Mouse (Mus musculus) liver (tissue): ENCODE data around the gene Btg2.
A peak's percentile ranks its signal among the peaks of the same experiment; 100 is the strongest.

Experiments used
- DNase-seq: peaks from one replicate; pipeline ENCODE4 v3.0.0-alpha.2; 2020; ENCODE audit warnings: mixed read lengths

The Btg2 gene

DNA sequence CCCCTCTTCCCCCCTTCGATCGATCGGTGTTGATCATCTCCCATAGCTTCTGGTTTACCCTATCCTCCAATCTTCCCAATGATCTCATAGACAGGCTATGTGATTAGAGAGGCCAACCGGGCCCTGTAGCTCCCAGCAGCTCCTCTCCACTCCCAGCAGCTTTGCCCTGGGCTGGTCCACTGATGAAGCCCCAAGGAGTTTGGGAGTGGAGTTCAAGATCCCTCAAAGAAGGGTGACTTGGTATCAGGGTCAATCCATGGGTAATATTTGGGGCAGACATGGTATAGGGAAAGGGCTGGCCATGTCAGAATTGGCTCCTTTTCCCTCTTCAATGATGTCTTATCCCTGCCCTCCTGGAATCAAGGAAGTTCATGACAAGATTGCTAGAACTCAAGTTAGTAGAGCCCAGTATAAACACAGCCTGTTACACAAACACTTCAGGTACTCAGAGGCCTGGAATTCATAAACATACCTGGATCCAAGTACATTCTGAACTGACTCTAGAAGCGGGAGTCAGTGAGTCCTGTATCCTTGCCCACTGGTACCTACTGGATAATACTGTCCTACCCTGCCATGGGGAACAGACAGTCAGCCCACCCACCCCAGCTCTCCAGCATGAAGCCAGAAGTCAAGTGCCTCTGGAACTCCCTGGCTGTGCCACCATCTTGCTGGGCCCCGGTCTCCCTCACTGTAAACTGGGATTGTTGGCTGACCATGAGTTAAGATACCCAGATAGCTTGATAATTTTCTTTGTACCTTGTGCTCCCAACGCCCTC is 18.3 kb upstream of the Btg2 start:
- no peak for DNase-seq

DNA sequence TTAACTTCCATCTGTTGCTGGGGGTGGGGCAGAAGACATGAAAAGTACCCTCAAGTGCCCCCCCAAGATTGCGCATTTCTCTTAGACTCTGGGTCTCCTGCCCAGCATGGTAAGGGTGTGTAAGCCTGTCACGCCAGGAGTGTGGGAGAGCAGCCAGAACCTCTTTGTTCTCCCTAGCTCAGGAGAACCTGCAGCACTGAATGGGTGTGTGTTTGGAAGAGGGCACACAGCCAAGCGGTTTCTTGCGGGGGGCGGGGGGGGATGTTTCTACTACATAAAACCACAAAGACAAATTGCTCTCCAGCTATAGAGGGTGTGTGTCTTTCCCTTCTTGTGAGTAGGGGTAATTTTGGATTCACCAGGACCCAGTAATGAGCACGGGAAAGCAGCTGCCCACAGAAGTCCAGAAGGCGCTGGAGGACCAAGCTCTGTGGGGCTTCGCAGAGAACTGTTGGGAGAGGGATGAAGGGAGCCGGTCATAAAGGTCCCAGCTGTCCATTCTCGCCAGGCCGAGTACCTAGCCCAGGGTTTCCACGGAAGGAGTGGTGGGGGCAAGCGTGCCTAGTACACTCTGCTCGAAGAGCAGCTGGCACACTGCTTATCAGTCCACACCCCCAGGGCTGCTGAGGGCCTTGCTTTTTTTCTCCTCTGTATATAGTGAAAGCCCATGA is 17.5 kb upstream of the Btg2 start:
- DNase-seq: peak; percentile 64

DNA sequence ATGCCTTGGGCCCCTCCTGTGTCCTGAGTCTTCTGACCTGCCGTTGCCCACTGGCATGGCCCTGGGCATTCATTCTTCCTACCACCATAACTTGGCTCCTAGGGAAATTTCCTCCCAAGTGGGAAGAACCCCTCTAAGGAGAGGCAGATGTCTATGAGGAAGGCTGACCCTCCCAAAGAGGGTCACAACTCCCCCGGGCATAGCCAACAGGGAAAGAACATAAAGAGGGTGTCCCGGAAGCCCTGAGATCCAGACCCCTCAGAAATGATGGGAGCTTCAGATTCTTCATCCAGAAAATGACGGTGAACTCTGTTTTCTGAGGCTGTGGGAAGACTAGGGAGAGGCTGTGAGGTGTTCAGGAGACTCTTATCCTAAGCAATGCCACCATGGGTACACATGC is 16.8 kb upstream of the Btg2 start:
- DNase-seq: no peak

DNA sequence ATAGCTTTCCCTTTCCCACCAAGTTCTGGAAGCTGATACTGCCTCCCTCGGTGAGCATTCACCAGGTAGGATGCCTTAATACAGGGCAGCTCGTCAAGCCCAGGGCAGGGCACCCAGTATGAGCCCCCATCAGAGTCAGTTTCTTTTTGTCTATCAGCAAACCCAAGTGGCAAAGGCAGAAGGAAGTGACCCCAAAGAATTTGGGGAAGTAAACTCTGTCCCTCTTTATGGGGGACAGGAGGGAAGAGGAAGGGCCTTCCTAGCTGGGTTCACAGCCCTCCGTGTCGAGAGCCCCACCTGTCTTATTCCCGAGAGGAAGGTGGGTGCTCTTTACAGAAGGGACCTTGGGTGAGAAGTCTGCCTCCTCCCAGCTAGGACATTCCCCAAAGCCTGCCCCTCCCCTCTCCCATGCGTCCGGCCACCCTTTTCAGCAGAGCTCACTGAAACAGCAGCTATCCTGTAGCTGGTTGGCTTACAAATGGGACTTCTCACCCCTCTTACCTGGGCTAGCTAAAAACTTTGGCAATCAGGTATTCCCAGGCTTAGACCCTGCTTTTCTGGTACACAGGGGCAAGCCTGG is 16.2 kb upstream of the Btg2 start:
- no peak for DNase-seq

DNA sequence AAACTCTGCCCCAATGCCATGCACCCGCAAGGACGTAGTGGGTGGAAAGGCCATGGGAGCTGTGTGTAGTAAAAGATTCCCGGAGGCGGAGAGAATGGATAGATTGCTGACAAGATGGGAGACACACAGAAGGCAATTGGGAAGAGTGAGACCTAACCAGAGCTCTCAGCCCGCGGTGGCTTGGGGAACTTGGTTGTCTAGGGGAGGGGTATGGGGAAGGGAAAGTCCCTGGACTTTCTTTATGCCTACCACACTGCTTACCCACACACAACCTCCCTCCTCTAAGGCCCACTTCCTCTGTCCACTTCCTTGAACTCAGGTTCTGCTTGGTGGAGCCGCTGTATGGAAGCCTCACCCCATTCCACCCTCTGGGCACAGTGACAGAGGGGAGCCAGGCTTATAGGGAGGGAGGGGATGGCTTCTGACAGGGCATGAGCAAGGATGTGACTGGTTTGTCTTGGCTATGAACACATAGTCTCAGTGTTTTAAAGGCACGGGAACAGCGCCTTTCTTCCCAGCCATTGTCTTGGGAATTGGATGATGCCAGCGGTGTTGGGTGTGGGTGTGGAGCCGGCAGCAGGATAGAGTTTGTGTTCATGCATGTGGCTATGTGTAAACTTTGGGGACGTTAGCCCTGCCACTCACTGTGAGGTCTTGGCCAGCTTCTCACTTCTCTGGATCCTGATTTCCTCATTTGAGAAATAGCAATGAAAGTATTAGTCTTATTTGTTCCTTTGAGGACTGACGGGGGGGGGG is 15.0 kb upstream of the Btg2 start:
- peak; percentile 39 for DNase-seq

DNA sequence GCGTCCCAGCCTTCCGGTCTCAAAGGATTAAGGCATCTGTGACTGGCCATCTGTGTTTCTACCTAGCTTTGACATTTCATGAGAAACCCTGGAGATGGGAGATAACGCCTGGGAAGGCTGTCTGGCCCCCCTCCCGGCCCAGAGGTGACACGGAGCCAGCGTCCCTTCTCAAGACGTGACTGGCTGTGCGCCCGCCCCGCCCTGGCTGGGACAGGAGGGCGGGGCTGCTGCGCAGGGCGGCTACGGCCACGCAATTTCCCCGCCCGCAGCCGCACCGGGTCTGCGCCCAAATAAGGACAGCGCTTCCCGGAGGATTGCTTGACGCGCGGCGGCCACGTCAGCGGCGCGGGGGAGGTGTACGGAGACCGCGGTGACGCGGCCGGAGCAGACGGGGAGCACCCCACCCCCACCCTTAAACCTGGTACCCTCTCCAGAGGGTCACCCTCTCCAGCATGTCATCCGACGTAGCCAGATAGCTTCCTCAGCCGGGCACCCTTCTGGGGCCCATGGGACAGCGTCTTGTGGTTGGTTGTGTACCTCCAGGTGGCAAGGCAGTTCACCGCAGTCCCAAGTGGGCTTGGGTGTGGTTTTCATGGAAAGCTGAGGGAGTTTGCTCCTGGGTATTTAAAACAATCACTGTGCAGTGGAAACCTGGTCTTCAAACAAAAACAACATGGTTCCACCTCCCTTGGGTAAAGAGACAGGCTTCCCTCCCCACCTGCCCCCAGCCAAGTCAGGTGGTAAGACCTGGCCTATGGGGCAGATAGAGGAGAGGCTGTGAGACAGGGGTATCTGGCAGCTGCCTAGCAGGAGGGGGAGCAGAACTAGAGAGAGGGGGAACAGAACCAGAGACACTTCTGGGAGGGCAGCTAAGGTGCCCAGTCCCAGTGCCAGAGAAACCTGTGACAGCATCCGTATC is 14.2 kb upstream of the Btg2 start:
- peak; percentile 97 for DNase-seq

DNA sequence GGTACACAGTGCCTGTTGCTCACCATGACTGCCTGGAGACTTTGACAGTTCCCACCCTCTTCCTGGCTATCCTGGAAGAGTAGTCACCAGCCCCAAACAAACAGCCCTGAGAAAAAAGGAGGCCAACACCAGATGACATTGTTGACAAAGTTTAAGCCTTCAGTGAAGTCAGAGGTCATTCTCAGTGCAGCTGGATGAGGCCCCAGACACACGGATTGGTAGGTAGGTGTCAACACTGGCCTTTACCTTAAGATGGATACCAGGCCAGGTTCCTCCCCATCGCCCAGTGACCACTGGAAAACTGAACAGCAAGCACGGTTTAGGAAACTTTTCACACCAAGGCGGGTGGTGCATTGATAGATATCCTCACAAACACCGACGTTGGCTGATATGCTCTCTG is 13.4 kb upstream of the Btg2 start:
- no peak for DNase-seq

DNA sequence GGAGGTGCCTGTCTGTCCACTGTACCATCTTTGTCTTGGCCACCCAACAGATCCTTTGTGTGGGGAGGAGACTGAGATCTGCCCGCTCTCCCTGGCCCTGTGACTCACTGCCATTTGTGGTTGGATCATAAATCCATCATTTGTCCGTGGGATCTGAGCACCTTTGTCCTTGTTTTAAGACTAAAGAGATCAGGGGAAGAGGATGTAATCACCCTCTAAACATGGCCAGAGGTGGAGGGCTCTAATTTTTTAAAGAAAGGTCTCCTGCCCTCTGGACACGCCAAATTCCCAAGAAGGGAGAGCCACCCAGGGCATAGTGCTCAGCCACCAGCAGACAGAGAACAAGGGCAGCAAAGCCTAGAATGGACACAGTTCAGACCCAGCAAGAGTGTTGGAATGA is 12.9 kb upstream of the Btg2 start:
- DNase-seq: no peak

DNA sequence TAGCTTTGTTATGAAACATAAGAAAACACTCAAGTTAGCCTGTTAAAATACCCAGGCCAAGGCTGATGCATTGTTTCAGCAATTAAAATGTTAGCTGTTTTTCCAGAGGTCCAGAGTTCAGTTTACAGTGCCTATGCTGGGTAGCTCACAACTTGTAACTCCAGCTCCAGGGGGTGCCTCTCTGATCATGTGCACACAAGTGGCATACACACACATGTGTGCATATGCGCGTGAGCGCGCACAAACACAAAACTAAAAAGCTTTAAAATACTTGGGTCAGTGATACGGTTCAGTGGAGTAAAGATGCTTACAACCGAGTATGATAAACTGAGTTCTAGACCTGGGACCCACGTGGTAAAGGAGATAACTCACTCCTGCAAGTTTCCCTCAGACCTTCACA is 10.2 kb upstream of the Btg2 start:
- no peak for DNase-seq

DNA sequence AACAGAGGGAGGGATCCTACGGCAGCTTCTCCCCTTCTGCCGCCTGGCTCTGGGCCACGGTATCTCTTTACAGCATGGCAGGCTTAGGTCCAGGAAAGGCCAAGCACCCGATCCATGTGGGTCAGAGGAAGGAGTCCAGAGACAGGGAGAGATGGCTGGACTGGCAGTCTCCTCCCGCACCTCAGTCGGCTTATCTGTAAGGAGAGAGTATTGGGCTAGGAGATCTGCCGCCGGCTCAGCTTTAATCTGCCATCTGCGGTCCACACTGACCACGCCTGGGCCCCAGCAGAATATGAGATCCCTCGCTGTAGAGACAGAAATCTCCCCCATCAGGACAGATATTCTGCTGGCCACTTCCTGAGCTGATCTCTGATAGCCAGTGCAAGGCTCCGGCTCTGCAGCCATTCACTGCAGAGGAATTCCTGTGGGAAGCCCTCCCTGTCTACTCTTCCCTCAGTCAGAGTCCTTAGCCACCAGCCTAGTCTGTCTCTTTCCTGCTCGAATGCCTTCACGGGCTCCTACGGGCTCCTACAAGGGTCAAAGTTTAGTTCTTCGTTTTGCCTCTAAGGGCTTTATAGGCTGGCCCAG is 8.0 kb upstream of the Btg2 start:
- peak; percentile 86 for DNase-seq

DNA sequence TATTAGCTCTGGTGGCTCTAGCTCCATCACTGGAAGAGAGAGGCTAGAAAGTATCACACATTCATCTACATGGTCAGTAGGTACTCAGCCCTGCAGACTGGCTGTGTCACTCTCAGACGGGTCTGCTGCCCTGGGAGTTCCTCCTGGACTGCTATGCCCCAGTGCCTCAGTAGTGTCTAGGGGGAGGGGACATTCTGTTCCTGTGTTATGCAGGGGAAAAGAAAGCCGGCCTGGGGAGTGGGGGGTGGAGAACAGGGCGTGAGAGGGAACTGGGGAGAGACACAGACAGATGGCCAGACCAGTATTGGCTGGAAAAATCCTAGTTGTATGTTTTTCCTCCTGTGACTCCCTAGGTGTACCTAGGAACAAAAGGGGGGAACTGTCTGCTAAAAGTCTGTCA is 7.1 kb upstream of the Btg2 start:
- DNase-seq: no peak

DNA sequence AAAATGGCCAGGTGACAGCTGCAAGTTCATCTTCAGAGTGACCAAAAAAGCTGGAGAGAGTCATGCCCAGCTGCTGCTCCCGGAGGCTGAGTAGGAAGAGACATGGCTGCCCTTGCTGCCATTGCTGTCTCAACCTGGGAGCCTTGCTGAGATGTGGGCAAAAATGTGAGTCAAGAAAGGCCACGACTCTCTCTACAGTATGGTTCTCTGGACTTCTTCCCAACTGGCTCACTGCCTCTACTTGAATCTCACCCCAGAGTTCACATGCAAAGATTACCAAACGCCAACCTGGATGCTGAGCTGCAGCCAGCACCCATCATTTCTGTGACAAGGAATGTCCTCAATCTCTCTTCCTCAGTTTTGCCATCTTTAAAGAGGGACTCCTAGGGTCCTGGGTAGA is 5.2 kb upstream of the Btg2 start:
- DNase-seq: no peak

DNA sequence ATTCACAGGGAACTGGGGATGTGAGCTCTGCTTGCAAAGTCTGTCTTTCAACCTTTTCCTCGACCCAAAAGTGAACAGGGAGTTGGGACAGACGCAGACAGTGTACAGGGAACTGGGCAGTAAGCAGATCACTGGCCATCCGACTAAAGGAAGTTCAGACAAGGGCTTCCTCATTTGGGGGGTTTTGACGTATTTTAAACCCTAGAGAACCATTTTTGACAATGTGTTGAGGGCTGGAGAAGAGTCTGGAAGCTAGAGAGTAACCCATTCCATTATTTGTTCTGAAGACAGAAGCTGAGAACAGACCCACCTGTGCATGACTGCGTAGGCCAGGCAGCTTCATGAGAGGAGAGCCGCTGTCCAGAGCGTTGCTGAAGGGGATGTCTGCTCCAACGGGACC is 4.8 kb upstream of the Btg2 start:
- no peak for DNase-seq

DNA sequence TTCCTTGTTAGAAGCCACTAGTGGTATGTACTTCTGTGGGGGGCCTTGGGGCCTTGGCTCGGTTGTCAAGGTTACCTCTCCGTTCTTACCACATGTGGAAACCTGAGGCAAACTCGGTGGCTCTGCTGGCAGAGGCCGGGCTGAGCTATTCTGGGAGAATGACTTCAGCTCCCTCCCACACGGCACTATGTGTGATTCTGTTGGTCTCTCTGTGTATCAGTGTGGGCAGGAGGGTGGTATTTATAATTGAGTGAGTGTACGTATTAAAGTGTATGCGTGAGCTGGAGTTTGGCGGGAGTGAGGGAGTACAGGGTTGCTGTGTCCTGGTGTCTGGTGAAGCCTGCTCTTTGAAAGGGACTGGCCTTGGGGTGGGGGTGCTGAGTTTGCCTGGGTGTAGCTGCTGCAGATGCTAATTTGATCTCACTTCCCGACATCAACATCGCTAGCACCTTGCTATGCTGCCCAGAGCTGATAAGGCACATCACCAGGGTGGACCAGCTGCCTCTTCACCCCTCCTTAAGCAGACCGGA is 4.1 kb upstream of the Btg2 start:
- DNase-seq: peak; percentile 84

DNA sequence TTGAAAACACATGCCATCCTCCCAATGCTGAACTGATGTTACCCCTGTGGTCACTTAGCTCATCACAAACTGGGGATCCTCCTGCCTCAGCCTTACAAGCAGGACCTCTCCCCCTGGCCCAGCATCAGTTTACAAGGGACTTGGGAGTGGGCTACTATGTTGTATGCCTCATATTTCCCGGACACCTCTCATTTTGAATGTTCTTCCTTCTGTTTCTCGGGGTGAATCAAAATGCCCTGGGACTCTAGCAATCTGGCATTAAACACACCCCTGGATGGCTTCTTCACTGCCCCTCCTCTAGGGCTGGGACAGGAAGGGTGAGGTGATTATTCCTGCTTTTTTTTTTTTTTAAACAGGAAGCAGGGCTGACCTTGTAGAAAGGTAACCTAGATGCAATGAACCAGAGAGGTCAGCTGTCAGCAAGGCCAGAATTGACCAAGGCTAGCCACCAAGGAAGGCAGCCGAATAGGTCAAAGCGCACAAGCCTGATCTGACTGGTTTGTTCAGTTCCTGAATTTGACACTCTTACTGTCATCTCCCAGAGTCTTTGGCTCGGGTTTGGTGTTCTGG is 2.0 kb upstream of the Btg2 start:
- DNase-seq: no peak

DNA sequence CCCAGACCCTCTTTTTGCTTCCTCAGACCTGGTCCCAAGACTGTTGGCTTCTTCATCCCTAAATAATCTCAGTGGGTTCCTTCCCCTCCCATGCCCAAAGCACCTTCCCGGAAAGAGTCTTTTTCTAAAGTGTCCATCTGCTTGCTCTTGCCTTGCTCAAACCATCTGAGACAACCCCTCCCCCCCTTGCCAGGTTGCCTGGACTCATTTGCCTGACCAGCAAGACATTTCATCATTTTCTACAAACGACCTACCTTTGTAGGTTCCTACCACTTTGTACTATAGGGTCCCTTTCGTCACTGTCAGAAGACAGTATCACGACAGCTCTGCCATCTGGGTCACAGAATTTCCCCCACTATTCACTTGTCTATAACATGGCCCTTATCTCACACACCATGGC is 1.5 kb upstream of the Btg2 start:
- DNase-seq: no peak

DNA sequence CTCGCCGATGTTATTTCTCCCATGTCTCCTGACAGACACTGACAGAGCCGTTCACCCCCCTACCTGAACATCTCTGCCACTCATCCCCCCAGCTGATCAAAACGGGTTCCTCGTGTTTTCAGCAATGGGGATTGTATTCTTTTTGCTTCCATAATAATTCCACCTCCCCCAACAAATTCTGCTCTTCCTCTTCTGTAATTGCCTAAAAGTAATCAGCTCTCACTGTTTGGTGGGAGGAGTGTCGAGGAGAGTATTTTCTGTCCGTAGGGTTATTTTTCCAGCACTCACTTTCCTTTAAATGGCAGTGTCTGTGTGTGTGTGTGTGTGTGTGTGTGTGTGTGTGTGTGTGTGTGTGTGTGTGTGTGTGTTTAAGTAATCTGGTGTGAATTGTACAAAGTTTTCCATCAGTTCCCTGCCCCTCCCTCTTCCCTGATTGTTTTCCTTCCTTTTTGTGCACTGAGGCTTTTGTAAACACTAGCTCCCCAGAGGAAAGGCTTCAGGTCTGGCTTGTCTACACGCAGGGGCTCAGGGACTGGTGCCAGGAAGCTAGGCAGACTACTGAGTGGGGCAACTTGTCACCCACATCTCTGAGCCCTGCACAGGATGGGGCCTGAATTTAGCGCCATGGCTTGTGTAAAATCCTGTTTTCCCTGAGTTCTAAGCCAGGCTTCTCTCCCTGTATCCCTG is 700 bp upstream of the Btg2 start:
- DNase-seq: no peak

DNA sequence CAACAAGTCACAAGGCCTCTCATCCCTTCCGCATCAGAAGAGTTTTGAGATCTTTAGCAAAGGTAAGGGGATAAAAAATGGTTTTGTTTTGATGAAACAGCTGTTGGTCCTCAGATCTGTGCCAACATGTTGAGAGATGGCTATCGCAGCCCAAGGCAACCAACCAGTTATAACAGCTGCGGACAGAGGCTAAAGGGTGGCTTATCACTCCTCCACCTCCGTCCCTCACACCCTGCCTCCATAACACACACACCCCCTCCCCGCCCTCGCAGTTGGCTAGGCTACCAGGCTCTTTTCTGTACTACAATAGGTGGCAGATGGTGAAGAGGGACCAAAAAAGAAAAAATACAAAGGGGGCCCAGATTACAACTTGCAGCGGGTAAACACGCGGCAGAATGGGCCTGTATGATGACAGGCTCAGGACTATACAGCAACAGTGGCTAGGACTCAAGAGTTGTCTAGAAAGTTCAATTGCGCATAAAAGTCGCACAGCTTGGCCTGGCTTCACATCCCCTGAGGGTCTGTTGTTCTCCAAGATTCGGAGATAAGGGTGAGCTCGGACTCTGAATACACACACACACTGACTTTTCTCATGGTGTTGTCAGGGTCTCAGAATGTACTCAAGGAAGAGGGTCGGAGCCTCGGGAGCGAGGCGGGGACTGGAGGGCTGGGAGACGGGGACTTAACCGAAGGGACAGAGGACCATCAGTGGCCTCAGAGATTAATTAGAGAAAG is 692 bp downstream of the Btg2 start:
- peak; percentile 92 for DNase-seq

DNA sequence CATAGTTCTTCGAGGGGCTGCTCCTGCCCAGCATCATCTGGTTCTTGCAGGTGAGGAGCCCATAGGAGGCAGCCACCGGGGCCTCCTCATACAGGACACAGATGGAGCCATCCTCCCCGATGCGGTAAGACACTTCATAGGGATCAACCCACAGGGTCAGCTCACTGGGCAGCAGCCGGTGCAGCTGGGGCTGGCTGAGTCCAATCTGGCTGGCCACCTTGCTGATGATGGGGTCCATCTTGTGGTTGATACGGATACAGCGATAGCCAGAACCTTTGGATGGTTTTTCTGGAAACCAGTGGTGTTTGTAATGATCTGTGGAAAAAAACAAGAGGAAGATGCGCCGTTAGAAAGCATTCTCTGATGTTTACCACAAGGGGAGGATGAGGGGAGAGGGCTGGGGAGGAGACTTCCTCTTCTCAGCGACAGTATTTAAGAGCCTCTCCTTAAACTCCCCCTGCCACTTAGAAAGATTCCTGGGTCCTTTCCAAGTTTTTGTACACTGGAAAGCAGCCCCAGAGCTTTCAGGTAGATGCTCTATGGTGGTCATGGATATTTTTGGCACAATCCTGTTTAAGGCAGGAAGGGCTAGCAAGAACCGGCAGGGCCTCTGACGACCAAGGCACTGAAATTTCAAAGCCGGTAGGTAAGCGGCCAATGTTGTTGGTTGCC is 1.4 kb downstream of the Btg2 start:
- peak; percentile 64 for DNase-seq

DNA sequence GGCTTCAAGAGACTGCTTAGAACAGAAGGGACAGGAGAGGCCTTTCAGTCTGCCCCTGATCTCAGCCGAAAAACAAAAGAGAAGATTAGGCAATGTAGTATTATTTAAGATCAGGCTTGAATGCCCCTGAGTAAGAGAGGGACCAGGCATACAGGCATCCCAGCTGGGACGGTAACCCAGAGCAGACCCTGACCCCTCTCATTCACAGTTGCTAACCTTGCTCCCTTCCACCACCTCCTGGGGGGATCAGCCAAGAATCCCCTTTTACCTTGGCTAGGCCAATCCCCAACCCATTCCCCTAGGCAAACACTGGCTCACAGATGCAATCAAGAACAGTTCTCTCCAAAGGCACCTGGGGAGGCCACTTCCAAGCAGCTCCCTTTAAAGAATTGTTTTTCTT is 2.1 kb downstream of the Btg2 start:
- DNase-seq: no peak
